Mouse (Mus musculus) lung, adult 2 months (tissue): Measurements from ENCODE around the gene Lamc3. TPM values are rescaled to one million over a fixed set of nuclear protein-coding genes. Genes with fewer than 3 reads are reported as not detected.

Experiments
- DNase-seq: peaks from one replicate; pipeline ENCODE4 v3.0.0; 2022
- H3K4me1 ChIP-seq: fragments of 200-500 bp; 2 replicates; pipeline ENCODE4 v1.6.1; 2011; ENCODE audit warnings: low read length; ENCODE audit not compliant: control insufficient read depth, insufficient read depth
- H3K4me3 ChIP-seq: fragments of 200-500 bp; replicated peaks from 2 replicates; pipeline ENCODE3; 2011; ENCODE audit warnings: low read depth, mild to moderate bottlenecking, control low read depth, low read length; ENCODE audit errors: extremely low read depth
- CTCF ChIP-seq: fragments of 200-500 bp; IDR thresholded peaks from 2 replicates; pipeline ENCODE4 v1.5.1; 2011; ENCODE audit warnings: mild to moderate bottlenecking, low read length, control low read depth; ENCODE audit not compliant: insufficient read depth
- POLR2A ChIP-seq: fragments of 200-500 bp; IDR thresholded peaks from 2 replicates; pipeline ENCODE4 v1.6.1; 2011; ENCODE audit warnings: low read depth, mild to moderate bottlenecking, control low read depth, low read length, borderline replicate concordance; ENCODE audit errors: extremely low read depth
- WGBS: fragments of 180-500 bp; shearing (Covaris S2); methylation state at CpG from one replicate; pipeline ENCODE4 v1.1.7; 2018; 5-methylcytosine and 5-hydroxymethylcytosine counted together
- polyA plus RNA-seq: library from polyadenylated mRNA; depleted of rRNA; stranded (reverse); fragments of >200 nt; gene quantifications from 2 replicates; pipeline ENCODE4 v1.2.3, GENCODE M21; 2012; rRNA removed

The Lamc3 gene
- polyA plus RNA-seq, result 18.8 and 25.1 TPM in 2 replicates

DNA sequence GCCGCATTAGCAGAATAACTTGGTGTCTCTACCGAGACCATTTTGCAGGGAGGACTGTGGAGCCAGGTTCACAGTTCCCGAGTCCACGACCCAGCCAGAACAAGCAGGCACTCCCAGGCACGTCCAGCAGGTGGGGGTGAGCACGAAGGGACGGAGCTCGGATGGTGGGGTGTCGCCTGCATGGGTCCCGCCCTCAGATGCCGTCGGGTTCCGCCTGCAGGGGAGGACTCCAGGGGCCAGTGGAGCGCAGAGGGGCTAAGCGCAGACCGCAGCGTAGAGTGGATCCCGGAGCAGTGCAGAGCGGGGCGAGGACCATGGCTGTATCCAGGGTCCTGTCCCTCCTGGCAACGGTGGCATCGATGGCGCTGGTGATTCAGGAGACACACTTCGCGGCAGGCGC, at the start of gene Lamc3:
Gene Lamc3 (plus strand): TSS at position 262 of the 400 bp plus-strand sequence.
- DNase-seq, result peak; percentile 28
- Histone ChIP-seq H3K4me3 (peak within 1 kb of the TSS; percentile 52), H3K4me1 (no peaks in the 10 kb centered on the region)
- 7% methylated on average over 26 of the region's 26 CpGs for WGBS
- TF ChIP-seq CTCF (peak; percentile 61), POLR2A (peak; percentile 53; the same call in 1 of the 2 replicates)

GRCm38 (mm10) chr2:31838868-31839267, 48.2 kb upstream of the Lamc3 start:
- DNase-seq, result no peak
- H3K4me3 ChIP-seq, result no peak overlapping the region
- 57% methylated on average over 1 of the region's 1 CpGs for WGBS
- TF ChIP-seq POLR2A, result no peak
- no peak for TF ChIP-seq CTCF
- H3K4me1 ChIP-seq, result no peaks in the 10 kb centered on the region

- 9% methylated on average over 10 of the region's 10 CpGs for WGBS
- no peak overlapping the region for H3K4me3 ChIP-seq
- DNase-seq, result no peak
- H3K4me1 ChIP-seq, result 0 out of 2 replicates have a peak, but pooled peaks cover 6% of the 10 kb centered on the region
- TF ChIP-seq POLR2A (no peak), CTCF (no peak)
Measured at GRCm38 (mm10) chr2:31844729-31845136, 42.4 kb upstream of the Lamc3 start.

- no peak for DNase-seq
- no peak for TF ChIP-seq POLR2A
- no peak for TF ChIP-seq CTCF
- WGBS, result 4% methylated on average over 26 of the region's 26 CpGs
Measured at GRCm38 (mm10) chr2:31845512-31845895, 41.6 kb upstream of the Lamc3 start.

DNA sequence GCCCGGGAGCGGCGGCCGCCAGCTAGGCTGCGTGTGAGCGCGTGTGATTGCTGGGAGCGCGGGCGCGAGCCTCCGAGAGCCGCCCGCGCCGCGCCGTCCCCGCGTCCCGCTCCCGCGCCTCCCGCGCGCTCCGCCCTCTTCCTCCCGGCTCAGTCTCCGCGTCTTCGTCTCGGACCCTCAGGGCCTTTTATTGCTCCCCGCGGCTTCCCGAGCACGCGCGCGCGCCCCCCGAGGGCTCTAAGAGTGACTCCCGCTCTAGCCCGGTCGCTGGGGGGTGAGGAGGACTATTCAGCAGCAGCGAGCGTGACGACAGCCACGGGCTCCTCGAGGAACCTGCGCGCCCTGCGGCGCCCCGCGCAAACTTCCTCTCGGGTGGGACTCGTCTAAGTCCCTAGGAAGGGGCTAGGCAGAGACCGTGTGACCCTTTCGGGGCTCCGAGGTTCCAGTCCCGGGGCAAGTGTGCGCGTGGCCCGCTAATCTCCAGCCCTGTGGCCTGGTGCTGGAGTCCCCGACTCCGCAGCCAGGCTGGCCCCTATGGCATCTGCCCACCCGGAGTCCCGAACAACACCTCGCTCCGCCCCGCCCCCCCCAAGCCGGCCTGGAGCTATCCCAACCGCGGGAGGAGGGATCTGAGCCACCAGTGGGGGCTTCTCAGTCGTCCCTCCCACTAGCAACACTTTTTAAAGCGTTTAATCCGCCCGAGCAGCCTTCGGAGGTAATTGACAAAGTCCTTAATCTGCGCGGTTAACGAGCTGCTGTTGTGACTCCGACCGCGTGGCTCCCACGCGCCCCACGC, 41.0 kb upstream of the Lamc3 start, which contains the start of gene Fibcd1:
Gene Fibcd1 (minus strand): TSS at position 110 of the 796 bp plus-strand sequence.
- Histone ChIP-seq H3K4me3 (no peak within 1 kb of the TSS), H3K4me1 (0 out of 2 replicates have a peak, but pooled peaks cover 6% of the 10 kb centered on the region)
- TF ChIP-seq CTCF (no peak), POLR2A (no peak)
- DNase-seq, result no peak
- under 1% methylated on average over 86 of the region's 88 CpGs for WGBS

More at GRCm38 (mm10) chr2:31845512-31845895, 41.6 kb upstream of the Lamc3 start:
- Histone ChIP-seq H3K4me3 (no peak overlapping the region), H3K4me1 (0 out of 2 replicates have a peak, but pooled peaks cover 6% of the 10 kb centered on the region)

- 6% methylated on average over 35 of the region's 35 CpGs for WGBS
- H3K4me1 ChIP-seq, result 0 out of 2 replicates have a peak, but pooled peaks cover 6% of the 10 kb centered on the region
- DNase-seq, result no peak
- H3K4me3 ChIP-seq, result no peak overlapping the region
- TF ChIP-seq CTCF (no peak), POLR2A (no peak)
Measured at GRCm38 (mm10) chr2:31846692-31847660, 40.1 kb upstream of the Lamc3 start.

GRCm38 (mm10) chr2:31847908-31848307, 39.2 kb upstream of the Lamc3 start:
- 21% methylated on average over 6 of the region's 6 CpGs for WGBS
- Histone ChIP-seq H3K4me1 (0 out of 2 replicates have a peak, but pooled peaks cover 6% of the 10 kb centered on the region), H3K4me3 (no peak overlapping the region)
- DNase-seq, result peak; percentile 17
- peak; percentile 48 for TF ChIP-seq CTCF
- no peak for TF ChIP-seq POLR2A

- Histone ChIP-seq H3K4me3 (no peak overlapping the region), H3K4me1 (0 out of 2 replicates have a peak, but pooled peaks cover 6% of the 10 kb centered on the region)
- DNase-seq, result no peak
- WGBS, result 39% methylated on average over 12 of the region's 12 CpGs
- no peak for TF ChIP-seq CTCF
- no peak for TF ChIP-seq POLR2A
Measured at GRCm38 (mm10) chr2:31850141-31850540, 37.0 kb upstream of the Lamc3 start.

- no peak for DNase-seq
- Histone ChIP-seq H3K4me1 (no peaks in the 10 kb centered on the region), H3K4me3 (no peak overlapping the region)
- no peak for TF ChIP-seq CTCF
- no peak for TF ChIP-seq POLR2A
- WGBS, result 78% methylated on average over 8 of the region's 8 CpGs
Measured at GRCm38 (mm10) chr2:31855991-31856390, 31.1 kb upstream of the Lamc3 start.
